Mouse (Mus musculus) liver, embryonic 14.5 days (tissue): ENCODE measurements around the gene Galns. TPM values are rescaled to one million over a fixed set of nuclear protein-coding genes. Genes with fewer than 3 reads are reported as not detected.

Experiments
- ATAC-seq: fragments of 200-750 bp; cut with Nextera tagmentation; 2 replicates; pipeline ENCODE4 v1.8.0; 2017; ENCODE audit warnings: moderate number of reproducible peaks, mild to moderate bottlenecking, moderate library complexity; ENCODE audit not compliant: insufficient read depth
- DNase-seq, 3 experiments: peaks; one replicate each; pipeline ENCODE4 v3.0.0-alpha.2; 2012 to 2013; ENCODE audit warnings: low read depth in 3 of 3, low spot score in 3 of 3
- H3K27ac ChIP-seq: fragments of 300-500 bp; sonication (generic); 2 replicates; pipeline ENCODE4 v1.5.1; 2014; ENCODE audit warnings: moderate library complexity, mild to moderate bottlenecking, control low read depth, inconsistent platforms
- H3K27me3 ChIP-seq: fragments of 300-500 bp; sonication (generic); 2 replicates; pipeline ENCODE4 v1.6.1; 2014; ENCODE audit warnings: mild to moderate bottlenecking, low read length, moderate library complexity; ENCODE audit not compliant: control insufficient read depth, insufficient read depth
- H3K36me3 ChIP-seq: fragments of 300-500 bp; sonication (generic); replicated peaks from 2 replicates; pipeline ENCODE4 v1.6.1; 2014; ENCODE audit warnings: low read depth; ENCODE audit not compliant: control insufficient read depth, insufficient read depth
- H3K4me1 ChIP-seq, 2 experiments: fragments of 200-500 bp in 1 of 2; fragments of 300-500 bp in 1 of 2; sonication (generic) in 1 of 2; replicated peaks; 2 replicates each; pipeline ENCODE4 v1.6.1; 2012 to 2014; ENCODE audit warnings: antibody characterized with exemption in 1 of 2, inconsistent platforms in 1 of 2, low read length in 1 of 2; ENCODE audit not compliant: control insufficient read depth in 2 of 2, insufficient read depth in 2 of 2
- H3K4me2 ChIP-seq: fragments of 300-500 bp; sonication (generic); 2 replicates; pipeline ENCODE4 v1.6.1; 2014; ENCODE audit warnings: low read depth, mild to moderate bottlenecking, control low read depth, moderate library complexity
- H3K4me3 ChIP-seq, 2 experiments: fragments of 200-500 bp in 1 of 2; fragments of 300-500 bp in 1 of 2; sonication (generic) in 1 of 2; 2 replicates each; pipeline ENCODE4 v1.5.1; 2012 to 2014; ENCODE audit warnings: low read depth in 2 of 2, low read length in 2 of 2, mild to moderate bottlenecking in 2 of 2, control low read depth in 1 of 2, inconsistent platforms in 1 of 2, moderate library complexity in 1 of 2; ENCODE audit not compliant: insufficient read depth in 1 of 2
- H3K9ac ChIP-seq: fragments of 300-500 bp; sonication (generic); replicated peaks from 2 replicates; pipeline ENCODE4 v1.6.1; 2014; ENCODE audit warnings: mild to moderate bottlenecking, control low read depth, moderate library complexity
- H3K9me3 ChIP-seq: fragments of 300-500 bp; sonication (generic); 2 replicates; pipeline ENCODE4 v1.6.1; 2016; ENCODE audit warnings: low read length, mixed read lengths; ENCODE audit not compliant: control insufficient read depth
- CTCF ChIP-seq: IDR thresholded peaks from 2 replicates; pipeline ENCODE4 v1.5.1; 2016; ENCODE audit warnings: antibody characterized with exemption, low read depth, control low read depth
- EP300 ChIP-seq: IDR thresholded peaks from 2 replicates; pipeline ENCODE4 v1.6.1; 2016; ENCODE audit warnings: antibody characterized with exemption, low read depth
- WGBS: fragments of 180-500 bp; shearing (Covaris S2); extraction: QIAGEN DNeasy Blood & Tissue Kit; methylation state at CpG from one replicate; pipeline ENCODE4 v1.1.7; 2014; ENCODE audit not compliant: insufficient replicate concordance; 5-methylcytosine and 5-hydroxymethylcytosine counted together
- polyA plus RNA-seq, 2 experiments: library from polyadenylated mRNA; depleted of rRNA in 1 of 2; stranded (reverse) in 1 of 2; unstranded in 1 of 2; fragments of >200 nt; fragmentation: Nextera tagmentation in 1 of 2; extraction: Ambion mirVana in 1 of 2; gene quantifications; 2 replicates each; pipeline versions ENCODE4 v1.2.1 to v1.2.3; 2012 to 2014

Galns gene
- polyA plus RNA-seq, 2 experiments, result 3.8 to 4.6 TPM

DNA sequence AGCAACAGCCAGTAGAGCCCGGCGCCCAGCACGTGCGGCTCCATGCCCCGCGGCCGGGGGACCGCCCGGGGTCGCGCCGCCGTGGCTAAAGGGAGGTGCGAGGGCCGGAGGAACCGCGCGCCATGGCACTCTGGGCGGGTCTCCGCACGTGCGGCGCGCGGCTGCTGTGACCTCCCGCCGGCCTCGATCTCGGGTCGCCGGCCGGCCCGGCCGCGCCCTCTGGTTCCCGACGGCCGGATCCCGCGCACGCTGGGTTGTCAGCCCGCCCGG lies 60.3 kb downstream of the Galns start:
- H3K4me3 ChIP-seq, result peak overlapping the region; percentile 67 to 86
- no peak for DNase-seq
- TF ChIP-seq CTCF (no peak), EP300 (no peak)
- H3K27me3 ChIP-seq, result no peaks in the 10 kb centered on the region
- WGBS, result 0% methylated on average over 37 of the region's 43 CpGs
- peaks cover 9% of the 10 kb centered on the region for H3K36me3 ChIP-seq
- H3K9me3 ChIP-seq, result no peaks in the 10 kb centered on the region
- H3K4me2 ChIP-seq, result peak overlapping the region; percentile 99
- ATAC-seq, result peak; percentile 29
- peaks cover 36 to 46% of the 10 kb centered on the region in 2 experiments for H3K4me1 ChIP-seq
- H3K27ac ChIP-seq, result peak overlapping the region; percentile 99
- peak overlapping the region; percentile 89 for H3K9ac ChIP-seq

DNA sequence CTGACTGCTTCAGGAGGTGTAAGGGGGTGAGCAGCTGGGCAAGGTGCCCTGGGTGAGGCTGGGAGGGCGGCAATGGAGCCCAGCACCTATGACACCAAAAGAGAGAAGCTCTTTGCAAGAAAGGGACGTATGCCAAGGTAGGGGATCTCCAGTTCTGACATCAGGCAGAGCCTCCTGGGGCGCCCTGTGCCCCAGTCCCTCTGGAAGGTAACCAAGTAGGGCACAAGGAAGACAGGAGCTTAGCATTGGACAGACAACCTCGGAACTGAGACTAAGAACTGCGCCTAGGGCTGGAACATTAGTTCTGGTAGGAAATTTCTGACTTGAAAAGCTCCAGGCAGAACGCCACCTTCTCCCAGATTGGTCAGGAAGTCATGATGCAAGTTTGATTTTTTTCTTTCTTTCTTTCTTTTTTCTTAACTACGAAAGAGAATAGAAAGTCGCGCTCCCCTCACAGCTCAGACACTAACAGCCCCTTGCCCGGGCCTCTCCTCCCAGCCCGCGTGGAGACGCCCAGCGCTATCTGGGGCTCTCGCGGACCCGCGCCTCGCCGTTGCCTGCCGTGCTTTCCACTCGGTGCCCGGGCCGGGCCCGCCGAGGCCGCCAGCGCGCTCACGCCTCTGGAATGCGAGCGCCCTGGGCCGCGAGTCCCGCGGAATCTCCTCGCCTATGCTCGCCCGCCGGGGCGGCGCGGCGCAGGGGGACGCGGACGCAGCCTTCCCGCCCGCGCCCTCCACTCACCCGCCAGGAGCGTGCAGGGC lies 60.8 kb downstream of the Galns start:
- Histone ChIP-seq H3K9ac (peak overlapping the region; percentile 89), H3K27ac (peak overlapping the region; percentile 99), H3K36me3 (peaks cover 9% of the 10 kb centered on the region), H3K4me2 (peak overlapping the region; percentile 99), H3K27me3 (no peaks in the 10 kb centered on the region), H3K9me3 (no peaks in the 10 kb centered on the region), H3K4me1 (peaks cover 41 to 48% of the 10 kb centered on the region in 2 experiments), H3K4me3 (peak overlapping the region; percentile 67 to 86)
- no peak for TF ChIP-seq EP300
- TF ChIP-seq CTCF, result no peak
- WGBS, result under 1% methylated on average over 52 of the region's 52 CpGs
- no peak for DNase-seq
- peak; percentile 17 for ATAC-seq

DNA sequence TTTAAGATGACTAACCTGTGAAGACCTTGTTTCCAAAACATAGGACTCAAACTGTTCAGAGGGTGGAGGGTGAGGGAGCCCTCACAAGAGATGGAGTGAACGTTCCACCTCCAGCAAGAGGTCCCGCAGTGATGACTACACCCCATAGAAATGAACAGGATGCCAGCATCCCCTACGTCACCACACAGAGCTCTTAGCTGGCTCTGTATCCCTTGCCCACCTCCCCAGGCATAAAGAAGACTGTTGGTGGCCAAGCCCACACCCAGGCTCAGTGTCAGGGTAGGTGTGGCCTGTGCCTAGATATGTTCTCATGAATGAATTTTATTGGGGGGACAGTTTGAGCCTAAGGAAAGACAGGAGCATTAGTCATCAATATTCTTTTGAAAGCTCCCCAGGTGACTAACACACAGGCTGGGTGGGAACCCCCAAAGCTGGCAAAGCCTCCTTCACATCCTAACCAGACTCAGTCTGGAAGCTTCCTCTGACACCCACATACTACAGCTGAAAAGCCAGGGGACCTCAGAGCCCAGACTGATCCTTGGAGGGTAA lies 62.3 kb downstream of the Galns start:
- Histone ChIP-seq H3K27me3 (no peaks in the 10 kb centered on the region), H3K4me1 (peaks cover 50 to 58% of the 10 kb centered on the region in 2 experiments), H3K4me2 (peak overlapping the region; percentile 99), H3K4me3 (peak overlapping the region; percentile 67 to 86), H3K36me3 (peaks cover 16% of the 10 kb centered on the region), H3K9ac (peak overlapping the region; percentile 89), H3K9me3 (no peaks in the 10 kb centered on the region), H3K27ac (peak overlapping the region; percentile 99)
- TF ChIP-seq CTCF (no peak), EP300 (no peak)
- 46% methylated on average over 3 of the region's 3 CpGs for WGBS
- DNase-seq (no peak), ATAC-seq (no peak)

GRCm38 (mm10) chr8:122548331-122548730 lies 62.9 kb downstream of the Galns start:
- Histone ChIP-seq H3K36me3 (peaks cover 22% of the 10 kb centered on the region), H3K4me1 (peaks cover 51 to 62% of the 10 kb centered on the region in 2 experiments), H3K4me3 (peak overlapping the region; percentile 67 to 86), H3K27ac (peak overlapping the region; percentile 99), H3K27me3 (no peaks in the 10 kb centered on the region), H3K9me3 (no peaks in the 10 kb centered on the region), H3K4me2 (peak overlapping the region; percentile 99), H3K9ac (peak overlapping the region; percentile 89)
- DNase-seq (no peak), ATAC-seq (no peak)
- no peak for TF ChIP-seq EP300
- no peak for TF ChIP-seq CTCF
- 24% methylated on average over 13 of the region's 13 CpGs for WGBS

- Histone ChIP-seq H3K4me3 (peak overlapping the region; percentile 67 to 86), H3K4me1 (peaks cover 51 to 65% of the 10 kb centered on the region in 2 experiments), H3K4me2 (peak overlapping the region; percentile 99), H3K27ac (peak overlapping the region; percentile 99), H3K9ac (peak overlapping the region; percentile 89), H3K27me3 (no peaks in the 10 kb centered on the region), H3K36me3 (peaks cover 27% of the 10 kb centered on the region), H3K9me3 (no peaks in the 10 kb centered on the region)
- peak; percentile 74 to 75 (median 74) for DNase-seq
- 9% methylated on average over 5 of the region's 5 CpGs for WGBS
- TF ChIP-seq EP300, result no peak; the same call in 1 of the 2 replicates
- peak; percentile 18; the same call in 1 of the 2 replicates for TF ChIP-seq CTCF
- ATAC-seq, result peak; percentile 59
These were observed 63.4 kb downstream of the Galns start for GRCm38 (mm10) chr8:122547815-122548214.
